Mouse (Mus musculus): ENCODE data around the gene Ccr4.
"Not testable (repeated sequence)": the region's sequence is repeated elsewhere in the genome, so short reads cannot be mapped to it uniquely, and the experiment has no call there.

The Ccr4 gene

DNA sequence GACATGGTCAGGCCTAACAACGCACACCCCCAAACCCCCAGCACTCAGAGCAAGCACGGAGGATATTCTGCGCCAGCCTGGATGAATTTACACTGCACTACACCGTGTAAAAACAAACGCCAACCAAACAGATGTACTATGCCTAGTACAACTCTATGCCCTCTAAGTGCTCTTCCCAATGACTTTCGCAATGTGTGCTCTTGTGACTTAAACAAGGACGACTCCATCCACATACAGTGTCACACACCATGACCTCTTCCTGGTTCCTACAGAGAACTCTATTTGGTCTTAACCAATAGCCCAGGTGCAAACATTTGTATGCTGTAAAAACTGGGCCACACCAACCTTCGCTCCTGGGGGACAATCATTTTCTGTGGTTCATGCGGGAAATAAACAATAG lies 17.8 kb upstream of the Ccr4 start:
- no peak for DNase-seq (ENCODE audit: low spot score)

DNA sequence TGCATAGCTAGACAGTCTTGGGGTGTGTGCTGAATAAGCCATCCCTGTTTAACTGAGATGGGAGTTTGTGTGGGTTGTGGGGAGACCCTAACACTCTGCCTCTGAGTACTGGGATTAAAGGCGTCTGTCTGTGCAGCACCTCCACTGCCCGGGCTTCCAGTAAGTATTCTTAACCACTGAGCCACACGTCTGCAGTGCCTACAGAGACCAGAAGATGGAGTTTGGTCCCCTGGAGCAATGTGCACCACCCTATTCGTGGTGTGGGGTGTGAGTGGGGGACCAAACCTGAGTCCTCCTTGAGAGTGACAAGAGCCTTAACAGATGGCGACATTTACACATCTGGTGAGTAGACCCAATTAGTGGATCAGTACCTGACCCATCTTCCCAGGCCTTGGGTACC lies 17.3 kb upstream of the Ccr4 start:
- DNase-seq (ENCODE audit: low spot score): no peak

DNA sequence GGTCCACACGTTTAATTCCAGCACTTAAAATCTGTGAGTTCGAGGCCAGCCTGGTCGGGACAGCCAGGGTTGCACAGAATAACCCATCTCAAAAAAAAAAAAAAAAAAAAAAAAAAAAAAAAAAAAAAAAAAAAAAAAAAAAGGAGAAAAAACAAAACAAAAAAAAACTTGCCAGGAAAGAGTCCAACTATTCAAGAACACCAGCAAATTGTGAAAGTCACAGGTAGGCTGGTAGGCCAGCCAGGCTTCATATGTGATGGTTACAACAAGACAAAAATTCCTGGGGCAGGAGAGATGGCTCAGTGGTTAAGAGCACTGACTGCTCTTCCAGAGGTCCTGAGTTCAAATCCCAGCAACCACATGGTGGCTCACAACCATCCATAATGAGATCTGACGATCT lies 15.8 kb upstream of the Ccr4 start:
- DNase-seq (ENCODE audit: low spot score): not testable (repeated sequence)

DNA sequence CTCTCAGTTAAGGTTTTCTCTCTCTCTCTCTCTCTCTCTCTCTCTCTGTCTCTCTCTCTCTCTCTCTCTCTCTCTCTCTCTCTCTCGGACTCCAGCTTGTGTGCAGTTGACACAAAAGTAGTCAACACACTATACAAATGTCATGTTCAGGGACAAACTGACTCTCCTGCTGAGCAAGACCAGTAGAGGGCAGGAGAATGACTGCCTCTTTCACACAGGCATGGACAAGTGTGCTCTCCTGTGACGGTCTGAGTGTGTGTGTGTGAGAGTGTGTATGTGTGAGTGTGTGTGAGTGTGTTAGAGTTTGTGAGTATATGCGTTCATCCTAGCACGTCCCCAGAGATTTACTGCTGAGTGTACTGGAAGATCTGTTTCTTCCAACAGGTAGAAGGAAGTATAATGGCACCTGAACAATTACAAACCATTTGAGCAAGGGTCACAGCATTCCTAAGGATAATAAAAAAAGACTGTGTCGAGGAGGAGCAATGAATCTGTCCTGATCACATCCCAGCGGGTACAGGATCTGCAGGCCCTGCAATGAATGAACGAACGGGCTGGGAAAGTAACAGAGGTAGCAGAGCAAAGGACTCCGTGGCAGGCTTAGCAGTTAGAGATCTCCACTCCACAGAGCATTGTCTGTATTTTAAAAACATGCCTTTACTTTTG lies 14.2 kb upstream of the Ccr4 start:
- DNase-seq (ENCODE audit: low spot score): no peak

DNA sequence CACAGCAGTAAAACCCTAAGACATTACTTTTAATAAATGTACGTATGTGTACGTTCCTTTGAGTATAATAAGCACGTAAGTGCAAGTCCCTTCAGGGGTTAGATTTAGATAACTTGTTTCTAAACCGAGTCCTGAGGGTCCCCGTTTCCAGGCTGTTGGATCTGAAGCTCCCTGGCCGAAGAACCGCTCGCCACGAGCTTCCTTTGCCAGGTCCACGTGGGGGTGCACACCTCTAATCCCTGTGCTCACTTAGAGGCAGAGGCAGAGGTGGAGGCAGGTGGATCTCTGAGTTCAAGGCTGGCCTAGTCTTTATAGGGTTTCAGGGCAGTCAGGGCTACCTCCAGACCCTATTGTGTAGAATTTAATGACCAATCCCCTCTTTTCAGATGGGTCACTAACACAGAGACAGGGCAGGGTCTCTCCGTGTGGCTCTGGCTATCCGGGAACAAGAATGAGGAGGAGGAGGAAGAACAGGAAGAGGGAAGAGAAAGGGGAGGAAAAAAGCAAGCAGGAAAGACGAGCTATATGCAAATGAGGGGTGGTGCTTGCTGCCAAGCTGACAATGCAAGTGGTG lies 13.3 kb upstream of the Ccr4 start:
- no peak for DNase-seq (ENCODE audit: low spot score)

DNA sequence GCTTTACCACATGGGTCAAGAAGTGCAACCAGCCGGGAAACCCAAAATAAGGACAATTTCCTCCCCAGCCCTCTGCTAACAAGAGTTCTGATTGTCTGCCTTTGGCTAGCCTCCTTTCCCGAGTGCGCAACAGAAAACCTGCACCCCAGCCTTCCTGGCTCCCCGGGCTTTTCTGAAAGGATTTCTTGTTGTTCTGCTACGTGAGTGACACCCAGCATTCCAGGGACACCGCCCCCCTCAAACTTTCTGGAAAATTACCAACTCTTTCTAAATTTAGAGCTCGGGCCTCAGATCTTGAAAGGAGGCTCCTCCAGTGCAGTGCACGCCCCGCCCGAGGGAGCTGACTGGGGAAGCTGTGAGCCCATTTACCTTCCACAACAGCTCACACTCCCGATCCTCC lies 10.6 kb upstream of the Ccr4 start, which contains the start of gene C130032M10Rik:
Gene C130032M10Rik (plus strand): TSS at position 334 of the 400 bp plus-strand sequence.
- DNase-seq (ENCODE audit: low spot score): peak; percentile 39

DNA sequence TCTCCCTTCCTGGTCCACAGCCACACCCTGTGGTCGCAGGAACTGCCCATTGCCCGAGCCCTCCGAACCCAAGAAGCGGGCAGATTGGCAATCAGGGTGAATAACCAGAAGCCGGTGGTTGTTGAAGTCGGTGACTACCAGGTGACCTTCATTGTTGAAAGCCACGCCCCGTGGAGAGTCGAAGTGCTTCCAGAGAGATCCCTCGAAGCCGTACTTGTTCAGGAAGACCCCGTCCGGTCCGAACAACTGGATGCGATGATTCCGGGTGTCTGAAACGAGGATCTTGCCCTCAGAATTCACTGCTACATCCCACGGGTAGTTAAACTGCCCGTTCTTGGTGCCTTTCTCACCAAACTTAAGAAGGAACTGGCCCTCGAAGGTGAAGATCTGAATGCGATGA lies 8.1 kb upstream of the Ccr4 start:
- DNase-seq (ENCODE audit: low spot score): no peak

DNA sequence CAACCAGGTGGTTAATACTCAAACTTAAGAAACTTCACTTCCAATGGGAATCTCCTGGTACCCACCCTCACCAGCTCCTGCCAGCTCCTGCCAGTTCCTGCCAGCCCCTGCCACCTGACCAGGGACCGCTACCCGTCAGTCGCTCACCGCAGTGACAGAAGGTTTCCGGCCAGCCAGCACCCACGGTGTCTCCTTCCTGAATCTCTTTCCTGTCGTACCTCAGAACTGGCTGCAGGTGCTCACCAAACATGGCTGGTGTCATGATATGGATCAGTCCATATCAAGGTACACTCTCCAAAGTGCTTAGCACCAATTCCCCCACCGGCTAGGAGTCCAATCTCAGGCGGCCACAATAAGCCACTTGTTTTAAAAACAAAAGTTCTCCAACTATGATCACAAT lies 5.1 kb upstream of the Ccr4 start:
- DNase-seq (ENCODE audit: low spot score): no peak

DNA sequence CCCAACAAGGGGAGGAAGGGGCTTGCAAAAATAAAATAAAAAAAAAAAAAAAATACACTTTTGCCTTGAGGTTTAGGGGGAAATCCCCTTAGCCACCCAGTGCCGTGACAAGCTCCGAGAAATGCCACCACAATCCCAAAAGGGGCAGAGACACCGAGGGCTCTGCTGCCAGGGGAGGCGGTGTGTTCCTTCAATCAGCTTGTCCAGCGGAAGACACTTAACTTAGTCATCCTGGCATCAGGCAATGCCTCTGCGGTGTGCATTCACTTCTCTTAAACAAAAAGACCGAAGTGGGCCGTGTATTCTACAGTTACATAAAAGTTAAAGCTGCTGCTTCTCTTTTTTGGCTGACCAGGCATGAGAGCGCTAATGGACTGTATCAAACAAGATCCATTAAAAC lies 2.7 kb upstream of the Ccr4 start:
- DNase-seq (ENCODE audit: low spot score): no peak

DNA sequence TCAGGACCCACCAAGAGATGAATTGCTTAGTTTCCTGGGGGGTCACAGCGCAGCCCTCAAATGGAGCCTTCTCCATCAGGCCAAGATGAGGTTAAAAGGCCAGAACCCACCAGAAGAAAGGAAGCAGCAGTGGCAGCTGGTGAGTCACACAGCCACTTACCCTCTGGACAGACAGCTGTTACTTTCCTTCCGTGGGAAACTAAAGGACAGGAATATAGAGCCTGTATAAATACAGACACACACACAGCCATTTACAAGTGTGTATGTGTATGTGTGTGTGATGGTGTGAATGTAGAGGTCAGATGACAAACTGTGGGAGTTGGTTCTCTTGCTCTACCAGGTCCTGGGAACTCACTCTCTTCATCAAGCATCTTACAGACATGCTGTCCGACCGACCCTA lies 1.8 kb upstream of the Ccr4 start:
- DNase-seq (ENCODE audit: low spot score): no peak

DNA sequence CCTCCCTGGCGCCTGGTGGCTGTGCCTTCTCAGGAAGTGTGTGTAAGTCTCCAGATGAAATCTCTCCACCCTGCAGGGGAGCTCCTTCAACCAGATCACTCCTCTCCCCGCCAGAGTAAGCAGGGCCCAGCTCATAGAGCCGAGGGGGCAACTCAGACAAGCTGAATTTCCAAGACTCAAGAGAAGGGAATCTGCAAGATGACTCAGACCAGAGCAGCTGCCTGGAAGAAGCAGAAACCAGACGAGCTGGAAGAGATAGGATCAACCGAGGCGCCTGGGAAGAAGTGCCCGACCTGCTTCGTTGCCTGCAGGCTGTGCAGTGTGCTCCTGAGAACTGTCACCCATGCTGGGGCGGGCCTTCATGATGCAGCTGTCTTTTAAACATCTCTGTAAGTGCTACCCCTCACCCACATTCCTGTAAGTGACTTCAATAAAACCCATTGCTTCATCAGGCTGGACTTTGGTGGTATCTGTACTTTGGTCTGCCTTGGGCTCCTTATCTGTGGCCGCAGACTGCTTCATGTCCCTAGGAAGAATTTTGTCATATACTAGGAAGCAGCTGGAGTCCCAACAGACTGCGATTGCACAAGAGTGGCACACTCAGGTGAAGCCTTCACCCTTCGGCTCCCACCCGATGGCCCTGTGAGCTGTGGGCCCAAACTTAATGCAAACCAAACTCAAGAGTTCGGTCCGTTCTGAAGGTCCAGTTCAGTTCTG lies 1.8 kb downstream of the Ccr4 start:
- no peak for DNase-seq (ENCODE audit: low spot score)

DNA sequence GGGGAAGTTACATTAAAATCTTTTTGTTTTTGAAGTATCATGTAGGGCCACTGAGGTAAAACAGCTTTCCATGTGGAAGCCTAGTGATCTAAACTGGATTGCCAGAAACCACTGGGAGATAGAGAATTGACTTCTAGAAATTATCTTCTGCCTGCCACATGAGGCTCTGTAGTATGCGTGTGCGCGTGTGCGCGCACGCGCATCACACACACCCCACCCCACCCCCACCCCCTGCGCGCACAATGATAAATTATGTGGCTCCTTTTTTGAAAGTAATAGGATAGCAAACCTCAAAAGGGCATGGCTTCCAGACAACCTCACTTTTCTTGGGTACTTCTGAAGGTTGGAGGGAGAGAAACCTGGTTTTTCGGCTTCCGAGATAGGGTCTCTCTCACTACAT lies 2.8 kb downstream of the Ccr4 start:
- DNase-seq (ENCODE audit: low spot score): no peak

DNA sequence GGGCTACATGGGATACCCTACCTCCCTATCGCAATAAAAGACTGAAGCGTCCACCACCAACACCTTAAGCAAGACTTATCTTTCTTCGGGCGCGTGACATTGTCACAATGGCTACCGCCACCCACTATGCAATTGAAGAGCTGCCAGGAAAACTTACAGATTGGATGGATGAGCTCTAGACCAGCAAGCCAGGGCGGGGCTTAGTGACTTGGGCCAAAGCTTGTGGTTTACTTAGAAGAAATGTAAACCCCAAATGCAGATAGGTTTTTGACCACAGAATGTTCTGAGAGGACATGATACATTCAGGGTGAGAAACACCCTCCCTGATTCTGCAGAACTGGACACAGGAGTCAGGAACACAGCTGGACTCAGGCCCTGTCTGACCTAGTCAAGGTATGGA lies 3.6 kb downstream of the Ccr4 start:
- DNase-seq (ENCODE audit: low spot score): no peak

DNA sequence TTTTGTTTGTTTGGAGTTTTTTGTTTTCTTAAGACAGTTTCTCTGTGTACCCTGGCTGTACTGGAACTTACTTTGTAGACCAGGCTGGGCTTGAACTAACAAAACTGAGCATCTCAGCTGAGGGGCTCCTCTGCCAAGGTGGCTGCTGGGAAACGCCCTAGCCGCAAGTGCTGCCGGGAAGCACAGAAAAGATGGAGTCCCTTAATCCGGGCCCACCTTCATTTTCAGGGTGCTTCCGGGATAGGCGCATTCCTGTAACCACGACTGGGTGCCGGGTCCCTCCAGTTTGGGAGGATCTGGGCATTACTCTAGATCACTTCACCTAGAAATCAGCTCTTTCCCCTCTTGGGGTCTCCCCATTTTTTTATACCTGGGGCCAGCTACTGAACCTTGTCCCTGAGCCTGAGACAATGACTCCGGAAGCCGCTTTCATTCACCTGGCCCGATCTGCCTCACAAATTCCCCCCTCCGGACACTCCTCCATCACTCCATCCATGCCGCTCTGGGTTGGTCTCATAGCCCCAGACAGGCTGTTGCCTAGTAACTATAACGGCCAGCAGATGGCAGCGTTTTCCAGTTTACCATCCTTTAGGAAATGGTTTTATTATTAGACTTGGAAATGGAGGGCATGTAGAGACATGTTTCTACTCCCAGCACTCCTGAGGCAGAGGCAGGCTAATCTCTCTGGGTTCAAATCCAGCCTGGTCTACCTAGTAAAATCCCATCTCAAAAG lies 4.8 kb downstream of the Ccr4 start:
- DNase-seq (ENCODE audit: low spot score): peak; percentile 82

DNA sequence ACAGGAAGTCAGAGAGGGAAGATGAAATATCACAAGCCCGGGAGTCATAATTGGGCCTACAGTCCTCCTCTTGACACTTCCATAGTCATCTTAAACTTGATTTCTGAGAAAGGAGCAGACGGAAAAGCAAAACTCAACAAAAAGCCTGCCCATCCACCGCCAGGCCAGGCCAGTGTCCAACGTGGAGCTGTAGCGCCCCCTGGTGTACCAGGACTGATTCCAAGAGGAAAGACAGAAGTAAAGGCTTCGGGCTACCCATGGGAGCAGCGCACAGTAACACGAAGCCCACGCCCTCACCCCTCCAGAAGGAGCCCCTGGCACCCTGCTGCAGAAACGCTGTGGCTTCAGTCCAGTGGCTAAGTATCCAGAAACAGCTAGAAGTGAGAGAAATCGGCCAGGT lies 6.5 kb downstream of the Ccr4 start:
- DNase-seq (ENCODE audit: low spot score): peak; percentile 96

DNA sequence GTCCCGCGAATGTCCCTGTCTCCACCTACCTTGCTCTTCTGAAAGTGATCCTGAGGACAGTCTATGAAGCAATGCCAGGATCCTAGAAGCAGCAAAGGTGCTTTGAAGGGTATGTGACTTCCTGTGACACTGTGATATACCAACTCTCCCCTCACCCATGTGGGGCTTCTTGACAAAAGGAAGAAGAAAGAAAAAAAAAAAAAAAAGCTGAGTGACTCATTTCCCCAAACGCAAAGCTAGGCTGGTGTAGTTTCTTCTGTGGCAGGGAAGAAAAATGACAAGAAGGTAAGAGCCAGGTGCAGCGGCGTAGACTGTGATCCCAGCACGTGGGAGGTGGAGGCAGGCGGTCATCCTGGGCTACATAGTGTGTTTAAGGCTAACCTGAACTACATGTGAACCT lies 8.2 kb downstream of the Ccr4 start:
- no peak for DNase-seq (ENCODE audit: low spot score)

DNA sequence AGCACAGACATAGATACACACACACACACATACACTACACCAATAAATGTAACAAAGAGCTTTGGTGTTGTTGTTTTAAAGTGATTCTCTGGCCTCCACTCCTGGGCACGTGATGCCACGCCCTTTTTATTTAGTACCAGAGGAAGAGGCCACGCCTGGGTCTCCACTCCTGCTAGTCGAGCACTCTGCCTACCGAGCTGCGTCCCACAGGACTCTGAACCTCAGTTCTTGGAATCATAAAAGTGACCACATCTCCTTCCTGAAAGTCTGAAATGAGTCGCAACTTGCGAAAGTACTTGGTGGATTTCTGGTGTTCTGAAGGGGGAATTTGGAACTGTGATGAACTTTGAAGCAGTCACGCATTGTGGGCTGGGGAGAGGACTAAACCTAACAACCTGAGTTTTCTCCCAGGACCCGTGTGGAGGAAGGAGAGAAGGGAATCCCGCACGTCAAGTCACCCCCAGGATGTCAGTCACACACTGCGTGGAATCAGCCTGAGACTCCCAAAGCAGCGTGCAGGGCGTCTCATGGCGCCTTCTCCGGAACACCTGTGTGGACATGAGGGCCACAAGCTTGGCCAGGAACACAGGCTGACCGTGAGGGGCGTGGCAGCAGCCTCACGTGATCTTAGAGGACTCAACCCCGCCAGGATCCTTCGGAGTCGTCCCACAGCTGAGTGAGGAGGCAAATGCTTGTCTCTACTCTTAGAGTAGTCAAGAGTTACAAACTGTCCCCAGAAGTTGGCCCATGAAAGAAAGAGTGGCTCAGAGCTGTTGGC lies 17.0 kb downstream of the Ccr4 start:
- no peak for DNase-seq (ENCODE audit: low spot score)

DNA sequence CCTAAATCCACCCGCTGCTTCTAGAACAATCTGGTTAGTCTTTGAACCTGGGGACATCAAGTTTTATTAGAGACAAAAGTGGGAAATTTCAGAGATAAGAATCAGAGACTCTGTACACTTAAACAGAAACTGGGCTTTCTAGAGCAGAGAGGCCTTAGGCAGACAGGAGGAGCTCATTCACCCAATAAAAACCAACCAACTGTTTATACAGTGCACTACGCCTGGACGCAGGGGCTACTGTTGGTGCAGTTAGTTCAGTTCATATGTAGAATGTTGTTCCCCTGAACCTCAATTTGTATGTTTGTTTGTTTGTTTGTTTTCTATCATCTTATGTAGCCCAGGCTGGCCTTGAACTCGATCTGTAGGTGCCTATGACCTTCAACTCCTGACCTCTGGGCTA lies 17.9 kb downstream of the Ccr4 start:
- no peak for DNase-seq (ENCODE audit: low spot score)

DNA sequence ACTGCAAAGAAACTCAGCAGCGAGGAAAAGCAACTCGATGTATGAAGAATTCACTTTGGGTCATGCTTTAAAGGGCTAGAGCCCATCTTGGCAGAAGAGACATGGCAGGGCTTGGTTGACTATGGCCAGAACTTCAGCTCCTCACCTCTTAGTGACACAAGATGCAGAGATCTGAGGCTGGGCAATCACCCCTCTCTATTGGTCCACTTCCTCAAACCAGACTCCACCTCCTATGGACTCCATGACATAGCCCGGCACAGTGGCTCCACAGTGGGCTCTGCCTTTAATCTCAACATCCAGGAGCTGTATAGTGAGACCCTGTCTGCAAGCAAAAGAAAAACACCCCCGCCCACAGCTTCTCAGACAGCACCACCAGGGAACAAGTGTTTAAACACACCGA lies 19.9 kb downstream of the Ccr4 start:
- no peak for DNase-seq (ENCODE audit: low spot score)

DNA sequence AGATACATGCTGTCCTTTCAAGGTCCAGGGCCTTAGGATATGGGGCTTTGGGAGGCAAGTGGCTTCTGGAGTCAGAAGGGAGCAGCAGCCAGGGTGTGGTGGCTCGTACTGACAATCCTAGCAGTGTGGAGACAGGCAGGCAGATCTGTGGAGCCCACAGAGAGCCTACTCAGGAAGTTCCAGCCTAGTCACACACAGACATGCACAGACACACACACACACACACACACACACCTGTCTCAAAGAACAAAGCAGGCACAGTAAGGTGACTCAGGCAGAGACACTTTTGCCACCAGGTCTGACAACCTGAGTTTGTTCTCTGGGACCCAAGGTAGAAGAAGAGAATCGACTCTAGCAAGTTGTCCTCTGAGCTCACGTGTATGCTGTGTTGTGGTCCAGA lies 23.8 kb downstream of the Ccr4 start:
- no peak for DNase-seq (ENCODE audit: low spot score)

DNA sequence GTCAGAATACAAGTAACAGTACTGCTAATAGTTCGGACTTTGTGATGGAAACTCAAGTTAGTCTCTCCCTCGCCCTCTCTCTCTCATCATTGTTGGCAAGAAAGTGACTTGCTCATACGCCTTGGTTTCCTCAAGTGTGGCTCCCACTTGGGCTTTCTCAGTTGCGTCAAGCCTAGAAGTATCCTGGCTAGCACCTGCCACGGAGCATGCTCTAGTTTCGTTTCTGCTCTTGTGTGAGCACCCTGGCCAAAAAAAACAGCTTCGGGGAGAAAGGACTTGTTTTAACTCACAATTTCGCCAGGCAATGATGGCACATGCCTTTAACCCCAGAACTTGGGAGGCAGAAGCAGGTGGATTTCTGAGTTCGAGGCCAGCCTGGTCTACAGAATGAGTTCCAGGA lies 27.7 kb downstream of the Ccr4 start:
- DNase-seq (ENCODE audit: low spot score): no peak

DNA sequence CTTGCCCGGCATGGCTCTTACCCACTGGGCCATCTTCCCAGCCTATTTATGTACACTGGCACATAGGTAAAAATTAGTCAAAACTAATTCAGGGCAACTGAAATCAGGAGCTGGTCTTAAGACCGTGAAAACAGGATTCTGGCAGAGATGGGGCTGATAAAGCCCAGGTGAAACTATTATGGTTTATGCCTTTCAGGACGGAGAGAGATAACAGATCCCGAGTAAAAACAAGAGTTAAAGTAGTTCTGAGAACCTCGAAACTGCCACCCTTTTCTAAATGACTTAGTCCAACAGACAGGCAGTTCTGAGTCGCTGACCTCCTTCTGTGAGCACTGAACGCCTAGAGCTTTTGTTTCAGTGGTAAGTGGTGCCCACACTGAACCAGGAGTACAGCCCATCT lies 32.8 kb downstream of the Ccr4 start:
- no peak for DNase-seq (ENCODE audit: low spot score)

Measured in testis, postnatal 10 days (tissue).